Mouse (Mus musculus): Measurements from ENCODE around the gene Sub1. TPM values are rescaled to one million over a fixed set of nuclear protein-coding genes. Genes with fewer than 3 reads are reported as not detected.

Gene Sub1
- 587 and 637 TPM in 2 replicates for polyA plus RNA-seq (2015; fragmentation: Nextera tagmentation; extraction: Ambion mirVana)

- H3K27me3 ChIP-seq: no peaks in the 10 kb centered on the region
These were observed at the start of gene Sub1 for GRCm38 (mm10) chr15:11996883-11997282. Sub1 (minus strand) TSS chr15:11996983.

GRCm38 (mm10) chr15:12040407-12040710 is 43.6 kb upstream of the Sub1 start:
- Histone ChIP-seq H3K36me3 (no peaks in the 10 kb centered on the region), H3K4me3 (replicated peaks) (no peak overlapping the region), H3K27ac (no peak overlapping the region), H3K4me2 (replicated peaks) (no peak overlapping the region), H3K27me3 (no peaks in the 10 kb centered on the region), H3K9ac (replicated peaks) (no peak overlapping the region), H3K9me3 (no peaks in the 10 kb centered on the region), H3K4me1 (replicated peaks) (peaks cover 19% of the 10 kb centered on the region)
- WGBS: 62% methylated on average over 5 of the region's 5 CpGs
- ATAC-seq: peak; percentile 15; the same call in 1 of the 2 replicates

More at GRCm38 (mm10) chr15:11996883-11997282, at the start of gene Sub1:
- H3K4me1 ChIP-seq (replicated peaks): peaks cover 28% of the 10 kb centered on the region
- H3K27ac ChIP-seq: peak within 1 kb of the TSS; percentile 88
- 93% methylated on average over 7 of the region's 7 CpGs for WGBS
- no peak for ATAC-seq
- peak within 1 kb of the TSS; percentile 84 for H3K4me2 ChIP-seq (replicated peaks)
- peaks cover 9% of the 10 kb centered on the region; the same call in 1 of the 2 replicates for H3K36me3 ChIP-seq
- peak within 1 kb of the TSS; percentile 93 for H3K9ac ChIP-seq (replicated peaks)
- H3K9me3 ChIP-seq: no peaks in the 10 kb centered on the region
- peak within 1 kb of the TSS; percentile 94 for H3K4me3 ChIP-seq (replicated peaks)

GRCm38 (mm10) chr15:12039671-12040406 is 43.1 kb upstream of the Sub1 start:
- no peak overlapping the region for H3K9ac ChIP-seq (replicated peaks)
- peak; percentile 86 for ATAC-seq
- H3K4me2 ChIP-seq (replicated peaks): peak overlapping the region; percentile 25; the same call in 1 of the 2 replicates
- no peaks in the 10 kb centered on the region for H3K9me3 ChIP-seq
- no peaks in the 10 kb centered on the region for H3K27me3 ChIP-seq
- no peak overlapping the region for H3K4me3 ChIP-seq (replicated peaks)
- H3K4me1 ChIP-seq (replicated peaks): peaks cover 19% of the 10 kb centered on the region
- peak overlapping the region; percentile 72 for H3K27ac ChIP-seq
- 61% methylated on average over 15 of the region's 15 CpGs for WGBS
- H3K36me3 ChIP-seq: no peaks in the 10 kb centered on the region

GRCm38 (mm10) chr15:12039256-12039655 is 42.5 kb upstream of the Sub1 start:
- no peak overlapping the region for H3K4me3 ChIP-seq (replicated peaks)
- peak overlapping the region; percentile 72 for H3K27ac ChIP-seq
- peak overlapping the region; percentile 25; the same call in 1 of the 2 replicates for H3K4me2 ChIP-seq (replicated peaks)
- ATAC-seq: peak; percentile 64
- 49% methylated on average over 10 of the region's 10 CpGs for WGBS
- H3K4me1 ChIP-seq (replicated peaks): peaks cover 19% of the 10 kb centered on the region
- no peak overlapping the region for H3K9ac ChIP-seq (replicated peaks)
- no peaks in the 10 kb centered on the region for H3K36me3 ChIP-seq
- H3K27me3 ChIP-seq: no peaks in the 10 kb centered on the region
- H3K9me3 ChIP-seq: no peaks in the 10 kb centered on the region

- WGBS: 80% methylated on average over 10 of the region's 10 CpGs
- Histone ChIP-seq H3K9ac (replicated peaks) (no peak overlapping the region), H3K4me3 (replicated peaks) (no peak overlapping the region), H3K4me1 (replicated peaks) (peaks cover 19% of the 10 kb centered on the region), H3K27ac (no peak overlapping the region), H3K4me2 (replicated peaks) (no peak overlapping the region), H3K27me3 (no peaks in the 10 kb centered on the region), H3K9me3 (no peaks in the 10 kb centered on the region), H3K36me3 (no peaks in the 10 kb centered on the region)
- ATAC-seq: no peak
These were observed 41.3 kb upstream of the Sub1 start for GRCm38 (mm10) chr15:12037866-12038625.

- H3K9ac ChIP-seq (replicated peaks): no peak overlapping the region
- no peak overlapping the region for H3K4me2 ChIP-seq (replicated peaks)
- H3K36me3 ChIP-seq: no peaks in the 10 kb centered on the region
- WGBS: 68% methylated on average over 7 of the region's 7 CpGs
- no peak for ATAC-seq
- peaks cover 19% of the 10 kb centered on the region for H3K4me1 ChIP-seq (replicated peaks)
- H3K4me3 ChIP-seq (replicated peaks): no peak overlapping the region
- H3K9me3 ChIP-seq: no peaks in the 10 kb centered on the region
- H3K27ac ChIP-seq: no peak overlapping the region
- no peaks in the 10 kb centered on the region for H3K27me3 ChIP-seq
These were observed 40.4 kb upstream of the Sub1 start for GRCm38 (mm10) chr15:12037217-12037616.

- no peak overlapping the region for H3K9ac ChIP-seq (replicated peaks)
- H3K4me2 ChIP-seq (replicated peaks): no peak overlapping the region
- WGBS: 78% methylated on average over 5 of the region's 5 CpGs
- no peaks in the 10 kb centered on the region for H3K36me3 ChIP-seq
- H3K9me3 ChIP-seq: no peaks in the 10 kb centered on the region
- peaks cover 19% of the 10 kb centered on the region for H3K4me1 ChIP-seq (replicated peaks)
- ATAC-seq: no peak
- H3K27ac ChIP-seq: no peak overlapping the region
- no peaks in the 10 kb centered on the region for H3K27me3 ChIP-seq
- no peak overlapping the region for H3K4me3 ChIP-seq (replicated peaks)
These were observed 39.9 kb upstream of the Sub1 start for GRCm38 (mm10) chr15:12036675-12037074.

- H3K27me3 ChIP-seq: no peaks in the 10 kb centered on the region
- no peaks in the 10 kb centered on the region for H3K9me3 ChIP-seq
- WGBS: 90% methylated on average over 4 of the region's 4 CpGs
- ATAC-seq: no peak
- peaks cover 6% of the 10 kb centered on the region for H3K4me1 ChIP-seq (replicated peaks)
- no peak overlapping the region for H3K4me3 ChIP-seq (replicated peaks)
- H3K27ac ChIP-seq: no peak overlapping the region
- H3K4me2 ChIP-seq (replicated peaks): no peak overlapping the region
- no peaks in the 10 kb centered on the region for H3K36me3 ChIP-seq
- H3K9ac ChIP-seq (replicated peaks): no peak overlapping the region
These were observed 37.5 kb upstream of the Sub1 start for GRCm38 (mm10) chr15:12034317-12034716.

- Histone ChIP-seq H3K27ac (no peak overlapping the region), H3K27me3 (no peaks in the 10 kb centered on the region), H3K4me1 (replicated peaks) (no peaks in the 10 kb centered on the region), H3K4me2 (replicated peaks) (no peak overlapping the region), H3K9me3 (no peaks in the 10 kb centered on the region), H3K4me3 (replicated peaks) (no peak overlapping the region), H3K9ac (replicated peaks) (no peak overlapping the region), H3K36me3 (no peaks in the 10 kb centered on the region)
- no peak for ATAC-seq
These were observed 36.4 kb upstream of the Sub1 start for GRCm38 (mm10) chr15:12033155-12033554.

GRCm38 (mm10) chr15:12032512-12032911 is 35.7 kb upstream of the Sub1 start:
- 72% methylated on average over 3 of the region's 3 CpGs for WGBS
- ATAC-seq: no peak
- H3K4me1 ChIP-seq (replicated peaks): no peaks in the 10 kb centered on the region

GRCm38 (mm10) chr15:12031861-12032260 is 35.1 kb upstream of the Sub1 start:
- Histone ChIP-seq H3K9me3 (no peaks in the 10 kb centered on the region), H3K9ac (replicated peaks) (no peak overlapping the region), H3K36me3 (no peaks in the 10 kb centered on the region), H3K4me1 (replicated peaks) (no peaks in the 10 kb centered on the region), H3K27me3 (no peaks in the 10 kb centered on the region), H3K4me2 (replicated peaks) (no peak overlapping the region), H3K4me3 (replicated peaks) (no peak overlapping the region), H3K27ac (no peak overlapping the region)
- WGBS: 95% methylated on average over 8 of the region's 8 CpGs
- no peak for ATAC-seq

More at GRCm38 (mm10) chr15:12032512-12032911, 35.7 kb upstream of the Sub1 start:
- H3K36me3 ChIP-seq: no peaks in the 10 kb centered on the region
- no peaks in the 10 kb centered on the region for H3K27me3 ChIP-seq
- H3K9me3 ChIP-seq: no peaks in the 10 kb centered on the region
- no peak overlapping the region for H3K4me2 ChIP-seq (replicated peaks)
- H3K27ac ChIP-seq: no peak overlapping the region
- no peak overlapping the region for H3K9ac ChIP-seq (replicated peaks)
- no peak overlapping the region for H3K4me3 ChIP-seq (replicated peaks)

GRCm38 (mm10) chr15:12030221-12030620 is 33.4 kb upstream of the Sub1 start:
- Histone ChIP-seq H3K9ac (replicated peaks) (no peak overlapping the region), H3K36me3 (no peaks in the 10 kb centered on the region), H3K27me3 (no peaks in the 10 kb centered on the region), H3K9me3 (no peaks in the 10 kb centered on the region), H3K4me3 (replicated peaks) (no peak overlapping the region), H3K4me2 (replicated peaks) (no peak overlapping the region), H3K27ac (no peak overlapping the region), H3K4me1 (replicated peaks) (no peaks in the 10 kb centered on the region)
- 72% methylated on average over 4 of the region's 4 CpGs for WGBS
- no peak for ATAC-seq
